Mouse (Mus musculus): ENCODE measurements around the gene Ist1.

GRCm38 (mm10) chr8:109736819-109737218 is 43.8 kb upstream of the Ist1 start:
- TF ChIP-seq POLR2A (IDR thresholded peaks at IDR 0.05; ENCODE audit: insufficient read depth, low read length) (no peak), EP300 (IDR thresholded peaks at IDR 0.05; ENCODE audit: insufficient read depth, low read depth, low read length) (no peak), CTCF (IDR thresholded peaks at IDR 0.05; ENCODE audit: low read depth, low read length) (no peak)
